Mouse (Mus musculus): ENCODE results near the gene Gm17606.

GRCm38 (mm10) chr14:54621133-54621532, 19.6 kb upstream of the Gm17606 start, which contains the start of gene Psmb11:
- no peak for TF ChIP-seq HCFC1 (IDR thresholded peaks at IDR 0.05; ENCODE audit: low read depth, low read length)
- TF ChIP-seq MAX (IDR thresholded peaks at IDR 0.05; ENCODE audit: low read length): no peak
- TF ChIP-seq TBP (conservative IDR thresholded peaks at IDR 0.05; ENCODE audit: low read depth, low read length): no peak
- no peak for TF ChIP-seq CTCF (conservative IDR thresholded peaks at IDR 0.05 in 1 of 2, IDR thresholded peaks at IDR 0.05 in 1 of 2; ENCODE audit: low read depth in 2 of 2, low read length in 2 of 2)
- TF ChIP-seq ZNF384 (IDR thresholded peaks at IDR 0.05; ENCODE audit: low read depth, low read length): no peak
- no peak for TF ChIP-seq POLR2AphosphoS2 (IDR thresholded peaks at IDR 0.05; ENCODE audit: low read depth, low read length)
- TF ChIP-seq ZC3H11A (IDR thresholded peaks at IDR 0.05; ENCODE audit: low read depth, low read length): no peak
- no peak for TF ChIP-seq USF1 (IDR thresholded peaks at IDR 0.05; ENCODE audit: low read depth, low read length)
- no peak for TF ChIP-seq EP300 (IDR thresholded peaks at IDR 0.05; ENCODE audit: low read length)
- no peak for TF ChIP-seq UBTF (IDR thresholded peaks at IDR 0.05; ENCODE audit: low read depth, low read length)

Measured in CH12.LX (cell line).